Mouse (Mus musculus): ENCODE data around the gene Snx19. TPM values are rescaled to one million over a fixed set of nuclear protein-coding genes. Genes with fewer than 3 reads are reported as not detected.

Gene Snx19
- total RNA-seq (2017): 14.4 and 20.1 TPM in 2 replicates

- ATAC-seq (replicated peaks; ENCODE audit: low read depth, poor library complexity, severe bottlenecking): peak; percentile 96
Measured at GRCm38 (mm10) chr9:30426882-30427632, at the start of gene Snx19. Gene Snx19, plus strand, starts transcription at chr9:30427108.

GRCm38 (mm10) chr9:30400771-30401170 lies 26.1 kb upstream of the Snx19 start:
- no peak for ATAC-seq (replicated peaks; ENCODE audit: low read depth, poor library complexity, severe bottlenecking)

GRCm38 (mm10) chr9:30422940-30423339 lies 4.0 kb upstream of the Snx19 start:
- ATAC-seq (replicated peaks; ENCODE audit: low read depth, poor library complexity, severe bottlenecking): peak; percentile 62

- ATAC-seq (replicated peaks; ENCODE audit: low read depth, poor library complexity, severe bottlenecking): no peak
Measured at GRCm38 (mm10) chr9:30425178-30425577, 1.7 kb upstream of the Snx19 start.

GRCm38 (mm10) chr9:30428231-30428630 lies 1.3 kb downstream of the Snx19 start:
- no peak for ATAC-seq (replicated peaks; ENCODE audit: low read depth, poor library complexity, severe bottlenecking)

- no peak for ATAC-seq (replicated peaks; ENCODE audit: low read depth, poor library complexity, severe bottlenecking)
Measured at GRCm38 (mm10) chr9:30430447-30430846, 3.5 kb downstream of the Snx19 start.

GRCm38 (mm10) chr9:30431909-30432308 lies 5.0 kb downstream of the Snx19 start:
- ATAC-seq (replicated peaks; ENCODE audit: low read depth, poor library complexity, severe bottlenecking): no peak

GRCm38 (mm10) chr9:30433914-30434313 lies 7.0 kb downstream of the Snx19 start:
- no peak for ATAC-seq (replicated peaks; ENCODE audit: low read depth, poor library complexity, severe bottlenecking)

GRCm38 (mm10) chr9:30435902-30436585 lies 9.1 kb downstream of the Snx19 start:
- no peak for ATAC-seq (replicated peaks; ENCODE audit: low read depth, poor library complexity, severe bottlenecking)

- peak; percentile 78 for ATAC-seq (replicated peaks; ENCODE audit: low read depth, poor library complexity, severe bottlenecking)
Measured at GRCm38 (mm10) chr9:30438505-30438904, 11.6 kb downstream of the Snx19 start.

- ATAC-seq (replicated peaks; ENCODE audit: low read depth, poor library complexity, severe bottlenecking): no peak
Measured at GRCm38 (mm10) chr9:30441761-30442160, 14.9 kb downstream of the Snx19 start.

- ATAC-seq (replicated peaks; ENCODE audit: low read depth, poor library complexity, severe bottlenecking): no peak
Measured at GRCm38 (mm10) chr9:30445232-30446085, 18.6 kb downstream of the Snx19 start.

- ATAC-seq (replicated peaks; ENCODE audit: low read depth, poor library complexity, severe bottlenecking): no peak
Measured at GRCm38 (mm10) chr9:30446126-30446525, 19.2 kb downstream of the Snx19 start.

GRCm38 (mm10) chr9:30448459-30448858 lies 21.6 kb downstream of the Snx19 start:
- peak; percentile 66 for ATAC-seq (replicated peaks; ENCODE audit: low read depth, poor library complexity, severe bottlenecking)

- no peak for ATAC-seq (replicated peaks; ENCODE audit: low read depth, poor library complexity, severe bottlenecking)
Measured at GRCm38 (mm10) chr9:30449862-30450261, 23.0 kb downstream of the Snx19 start.

GRCm38 (mm10) chr9:30450834-30451233 lies 23.9 kb downstream of the Snx19 start:
- no peak for ATAC-seq (replicated peaks; ENCODE audit: low read depth, poor library complexity, severe bottlenecking)

- no peak for ATAC-seq (replicated peaks; ENCODE audit: low read depth, poor library complexity, severe bottlenecking)
Measured at GRCm38 (mm10) chr9:30454527-30454926, 27.6 kb downstream of the Snx19 start.

GRCm38 (mm10) chr9:30456250-30456649 lies 29.3 kb downstream of the Snx19 start:
- ATAC-seq (replicated peaks; ENCODE audit: low read depth, poor library complexity, severe bottlenecking): no peak

- no peak for ATAC-seq (replicated peaks; ENCODE audit: low read depth, poor library complexity, severe bottlenecking)
Measured at GRCm38 (mm10) chr9:30460501-30460900, 33.6 kb downstream of the Snx19 start.

- no peak for ATAC-seq (replicated peaks; ENCODE audit: low read depth, poor library complexity, severe bottlenecking)
Measured at GRCm38 (mm10) chr9:30464661-30465060, 37.8 kb downstream of the Snx19 start.

GRCm38 (mm10) chr9:30480043-30480442 lies 53.1 kb downstream of the Snx19 start:
- ATAC-seq (replicated peaks; ENCODE audit: low read depth, poor library complexity, severe bottlenecking): no peak
